Mouse (Mus musculus): ENCODE results near the gene Foxo6. TPM values are rescaled to one million over a fixed set of nuclear protein-coding genes. Genes with fewer than 3 reads are reported as not detected.
A peak's percentile ranks its signal among the peaks of the same experiment; 100 is the strongest.

The Foxo6 gene
- total and polyA plus RNA-seq, 2 experiments from 2014 or later: 1.2 to 23.8 TPM

- Histone ChIP-seq H3K36me3 (ENCODE audit: insufficient read depth, low read length) (no peaks in the 10 kb centered on the region), H3K4me2 (ENCODE audit: low read depth, low read length) (no peak overlapping the region)
- no peak for TF ChIP-seq CTCF (IDR thresholded peaks at IDR 0.05; ENCODE audit: low read depth)
These were observed 38.6 kb upstream of the Foxo6 start for GRCm38 (mm10) chr4:120325748-120326147.

GRCm38 (mm10) chr4:120325051-120325450, 37.9 kb upstream of the Foxo6 start:
- no peaks in the 10 kb centered on the region for H3K36me3 ChIP-seq (ENCODE audit: insufficient read depth, low read length)
- no peaks in the 10 kb centered on the region for H3K9me3 ChIP-seq (ENCODE audit: low read length)
- no peaks in the 10 kb centered on the region for H3K4me1 ChIP-seq (ENCODE audit: insufficient read depth, low read length)
- H3K27ac ChIP-seq: no peak overlapping the region
- TF ChIP-seq CTCF (IDR thresholded peaks at IDR 0.05; ENCODE audit: low read depth): no peak
- no peak for DNase-seq (ENCODE audit: low spot score)
- 90% methylated on average over 6 of the region's 6 CpGs for WGBS
- no peak for ATAC-seq
- H3K4me3 ChIP-seq (ENCODE audit: low read length): no peak overlapping the region
- H3K4me2 ChIP-seq (ENCODE audit: low read depth, low read length): no peak overlapping the region
- H3K9ac ChIP-seq (replicated peaks; ENCODE audit: low read length): no peak overlapping the region
- no peaks in the 10 kb centered on the region for H3K27me3 ChIP-seq (ENCODE audit: insufficient read depth, low read length)

More at GRCm38 (mm10) chr4:120325748-120326147, 38.6 kb upstream of the Foxo6 start:
- H3K9me3 ChIP-seq (ENCODE audit: low read length): no peaks in the 10 kb centered on the region
- no peak overlapping the region for H3K4me3 ChIP-seq (ENCODE audit: low read length)
- H3K4me1 ChIP-seq (ENCODE audit: insufficient read depth, low read length): no peaks in the 10 kb centered on the region
- no peaks in the 10 kb centered on the region for H3K27me3 ChIP-seq (ENCODE audit: insufficient read depth, low read length)
- no peak overlapping the region for H3K27ac ChIP-seq
- 75% methylated on average over 4 of the region's 4 CpGs for WGBS
- no peak overlapping the region for H3K9ac ChIP-seq (replicated peaks; ENCODE audit: low read length)
- no peak for ATAC-seq
- DNase-seq (ENCODE audit: low spot score): no peak

DNA sequence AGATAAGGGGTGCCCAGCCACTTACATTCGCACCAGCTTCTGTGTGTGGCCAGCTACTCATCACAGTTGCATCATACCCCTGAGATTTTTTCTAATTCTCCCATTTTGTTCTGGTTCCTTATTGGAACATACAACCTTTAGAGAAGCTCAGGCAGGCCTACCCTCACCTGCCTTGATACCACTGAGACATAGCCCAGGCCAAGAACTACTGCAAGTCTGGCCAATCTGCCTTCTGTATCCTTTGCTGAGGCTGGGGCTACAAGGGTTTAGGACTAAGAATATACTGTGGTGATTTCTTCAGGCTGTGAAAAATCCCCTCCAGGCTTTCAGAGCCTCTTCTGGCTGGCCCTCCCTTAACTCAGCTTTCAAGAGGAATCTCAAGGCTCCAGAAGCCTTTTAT, 36.7 kb upstream of the Foxo6 start:
- no peaks in the 10 kb centered on the region for H3K4me1 ChIP-seq (ENCODE audit: insufficient read depth, low read length)
- H3K4me2 ChIP-seq (ENCODE audit: low read depth, low read length): no peak overlapping the region
- no peaks in the 10 kb centered on the region for H3K27me3 ChIP-seq (ENCODE audit: insufficient read depth, low read length)
- no peak overlapping the region for H3K27ac ChIP-seq
- H3K9ac ChIP-seq (replicated peaks; ENCODE audit: low read length): no peak overlapping the region
- no peak overlapping the region for H3K4me3 ChIP-seq (ENCODE audit: low read length)
- H3K36me3 ChIP-seq (ENCODE audit: insufficient read depth, low read length): no peaks in the 10 kb centered on the region
- H3K9me3 ChIP-seq (ENCODE audit: low read length): no peaks in the 10 kb centered on the region
- no peak for TF ChIP-seq CTCF (IDR thresholded peaks at IDR 0.05; ENCODE audit: low read depth)
- no peak for ATAC-seq
- DNase-seq (ENCODE audit: low spot score): no peak
- 77% methylated on average over 1 of the region's 1 CpGs for WGBS

GRCm38 (mm10) chr4:120323198-120323597, 36.0 kb upstream of the Foxo6 start:
- H3K4me1 ChIP-seq (ENCODE audit: insufficient read depth, low read length): no peaks in the 10 kb centered on the region
- no peaks in the 10 kb centered on the region for H3K9me3 ChIP-seq (ENCODE audit: low read length)
- DNase-seq (ENCODE audit: low spot score) (peak; percentile 54), ATAC-seq (no peak)
- no peak overlapping the region for H3K4me3 ChIP-seq (ENCODE audit: low read length)
- H3K27me3 ChIP-seq (ENCODE audit: insufficient read depth, low read length): no peaks in the 10 kb centered on the region
- TF ChIP-seq CTCF (IDR thresholded peaks at IDR 0.05; ENCODE audit: low read depth): peak; percentile 64
- 37% methylated on average over 6 of the region's 6 CpGs for WGBS
- no peak overlapping the region for H3K9ac ChIP-seq (replicated peaks; ENCODE audit: low read length)
- no peak overlapping the region for H3K27ac ChIP-seq
- H3K4me2 ChIP-seq (ENCODE audit: low read depth, low read length): no peak overlapping the region
- no peaks in the 10 kb centered on the region for H3K36me3 ChIP-seq (ENCODE audit: insufficient read depth, low read length)

- Histone ChIP-seq H3K4me1 (ENCODE audit: insufficient read depth, low read length) (no peaks in the 10 kb centered on the region), H3K9me3 (ENCODE audit: low read length) (no peaks in the 10 kb centered on the region), H3K4me3 (ENCODE audit: low read length) (no peak overlapping the region), H3K36me3 (ENCODE audit: insufficient read depth, low read length) (no peaks in the 10 kb centered on the region), H3K27me3 (ENCODE audit: insufficient read depth, low read length) (no peaks in the 10 kb centered on the region), H3K9ac (replicated peaks; ENCODE audit: low read length) (no peak overlapping the region), H3K4me2 (ENCODE audit: low read depth, low read length) (no peak overlapping the region), H3K27ac (no peak overlapping the region)
- TF ChIP-seq CTCF (IDR thresholded peaks at IDR 0.05; ENCODE audit: low read depth): no peak
- ATAC-seq (no peak), DNase-seq (ENCODE audit: low spot score) (no peak)
- WGBS: 56% methylated on average over 2 of the region's 2 CpGs
These were observed 30.4 kb upstream of the Foxo6 start for GRCm38 (mm10) chr4:120317541-120317940.

- Histone ChIP-seq H3K4me3 (ENCODE audit: low read length) (no peak overlapping the region), H3K9ac (replicated peaks; ENCODE audit: low read length) (no peak overlapping the region), H3K4me1 (ENCODE audit: insufficient read depth, low read length) (no peaks in the 10 kb centered on the region), H3K9me3 (ENCODE audit: low read length) (no peaks in the 10 kb centered on the region), H3K27ac (no peak overlapping the region), H3K27me3 (ENCODE audit: insufficient read depth, low read length) (no peaks in the 10 kb centered on the region), H3K4me2 (ENCODE audit: low read depth, low read length) (no peak overlapping the region), H3K36me3 (ENCODE audit: insufficient read depth, low read length) (no peaks in the 10 kb centered on the region)
- 75% methylated on average over 4 of the region's 4 CpGs for WGBS
- TF ChIP-seq CTCF (IDR thresholded peaks at IDR 0.05; ENCODE audit: low read depth): no peak
- DNase-seq (ENCODE audit: low spot score): no peak
- no peak for ATAC-seq
These were observed 29.6 kb upstream of the Foxo6 start for GRCm38 (mm10) chr4:120316716-120317115.

DNA sequence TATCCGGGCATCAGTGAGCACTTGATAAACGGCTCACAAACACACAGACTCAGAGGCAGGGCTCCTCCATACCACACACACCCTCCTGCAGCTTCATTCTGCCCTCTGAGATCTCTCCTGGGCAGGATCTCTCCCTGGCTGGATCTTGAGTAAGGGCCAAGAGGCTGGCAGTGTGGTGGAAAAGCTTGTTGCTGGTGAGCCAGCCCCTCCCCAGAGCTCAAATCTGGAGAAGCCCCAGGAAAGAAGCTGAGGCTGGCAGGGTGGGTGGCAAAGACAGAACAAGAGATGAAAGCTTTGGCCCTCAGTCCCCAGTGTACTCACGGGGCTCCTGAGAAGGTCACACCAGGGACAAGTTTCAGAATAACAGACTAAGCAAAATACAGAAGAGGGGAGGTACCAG, 27.4 kb upstream of the Foxo6 start:
- Histone ChIP-seq H3K9ac (replicated peaks; ENCODE audit: low read length) (no peak overlapping the region), H3K4me3 (ENCODE audit: low read length) (no peak overlapping the region), H3K4me2 (ENCODE audit: low read depth, low read length) (no peak overlapping the region), H3K36me3 (ENCODE audit: insufficient read depth, low read length) (no peaks in the 10 kb centered on the region), H3K9me3 (ENCODE audit: low read length) (peaks cover 3% of the 10 kb centered on the region; the same call in 1 of the 2 replicates), H3K4me1 (ENCODE audit: insufficient read depth, low read length) (no peaks in the 10 kb centered on the region), H3K27me3 (ENCODE audit: insufficient read depth, low read length) (no peaks in the 10 kb centered on the region), H3K27ac (no peak overlapping the region)
- 21% methylated on average over 3 of the region's 3 CpGs for WGBS
- no peak for ATAC-seq
- no peak for TF ChIP-seq CTCF (IDR thresholded peaks at IDR 0.05; ENCODE audit: low read depth)
- DNase-seq (ENCODE audit: low spot score): peak; percentile 21
